In the genomic region with DNA sequence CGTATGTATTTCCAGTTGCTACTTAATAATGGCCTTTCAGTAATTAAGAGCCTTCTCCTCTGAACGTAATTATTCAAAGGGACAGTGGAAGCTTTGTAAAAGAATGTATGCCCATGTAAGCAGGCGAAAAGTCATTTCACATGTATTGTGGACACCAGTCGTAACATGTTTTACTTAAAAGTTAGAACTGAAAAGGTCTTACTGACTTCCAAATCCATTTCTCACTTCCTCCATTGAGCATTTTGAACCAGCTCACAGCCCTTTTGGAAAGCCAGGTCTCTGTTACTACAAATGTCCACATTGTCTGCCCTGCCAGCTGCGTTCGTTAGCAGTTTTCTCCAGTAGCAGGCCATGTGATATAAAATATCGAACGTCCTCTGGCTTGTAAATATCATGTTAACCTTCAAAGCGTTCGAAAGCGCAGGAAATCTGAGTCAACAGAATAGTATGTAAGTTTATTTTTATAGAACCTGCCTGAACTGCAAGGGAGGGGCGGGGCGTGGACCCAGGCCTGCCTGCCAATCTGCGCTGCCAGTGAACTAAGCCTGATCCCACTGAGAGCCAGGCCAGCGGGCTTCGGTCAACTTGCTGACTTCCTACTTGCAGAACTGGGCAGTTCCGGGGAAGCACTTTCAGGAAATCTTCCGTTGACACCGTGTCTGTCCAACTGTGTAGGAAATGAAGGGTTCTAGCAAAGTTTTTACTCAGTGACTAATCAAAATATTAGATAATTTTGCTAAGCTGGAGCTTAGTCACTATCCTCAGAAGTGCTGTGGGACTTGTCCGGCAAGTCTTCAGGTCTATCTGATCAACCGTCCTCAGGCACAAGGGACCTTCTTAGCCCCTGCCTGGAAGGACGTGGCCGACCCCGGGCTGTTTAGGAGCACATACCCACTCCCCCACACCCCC, we compare ENCODE assay signal across 10 mouse cellular contexts. TPM values are rescaled to one million over a fixed set of nuclear protein-coding genes. Genes with fewer than 3 reads are reported as not detected.
DNase-seq lines count a peak whose midpoint lies in the region; TF ChIP-seq lines count a peak whose summit lies in the region.
"Had no signal": no experiment of that assay in that cellular context is flagged by ENCODE, and none has a peak within 500 bp of the region (broad histone marks: within the 10 kb centered on the region; RNA-seq: fewer than 3 reads in every experiment).

No protein-coding gene starts in this region.

- WGBS in small intestine, adult 2 months: 26% methylated on average over 24 of the region's 24 CpGs

- TF ChIP-seq POLR2A in small intestine, adult 2 months (IDR thresholded peaks at IDR 0.05; ENCODE audit: low read depth, low read length): no peak

- no peak overlapping the region for H3K27ac ChIP-seq in small intestine, adult 2 months (ENCODE audit: insufficient read depth, low read depth, low read length)
- H3K27ac ChIP-seq: embryonic facial prominence, embryonic 12.5 days; neural tube, embryonic 12.5 days had no signal

- H3K36me3 ChIP-seq in small intestine, adult 2 months (ENCODE audit: control insufficient read depth, insufficient read depth, low read length): no peaks in the 10 kb centered on the region
- H3K36me3 ChIP-seq: embryonic facial prominence, embryonic 12.5 days; neural tube, embryonic 12.5 days had no signal

- H3K27me3 ChIP-seq in small intestine, adult 2 months (ENCODE audit: control insufficient read depth, insufficient read depth, low read length): no peaks in the 10 kb centered on the region
- H3K27me3 ChIP-seq: embryonic facial prominence, embryonic 12.5 days; neural tube, embryonic 12.5 days had no signal

- peak; percentile 79 to 92 for DNase-seq in adrenal gland, adult (ENCODE audit: inconsistent age in 2 of 2, low spot score in 1 of 2)
- no peak for DNase-seq in adrenal gland, postnatal 4 days (ENCODE audit: low spot score in 2 of 2)
- peak; percentile 75 for DNase-seq in gastrocnemius, postnatal 10 days
- peak; percentile 76 for DNase-seq in kidney, postnatal 10 days
- no peak for DNase-seq in c-Kit-positive CD71-positive TER-119-positive erythroid progenitor cells, embryonic 14.5 days (ENCODE audit: low spot score)
- no peak for DNase-seq in cerebellum, postnatal 4 days (ENCODE audit: low spot score in 2 of 2)
- no peak for DNase-seq in right cerebral cortex, adult 18-20 months

- no peak for TF ChIP-seq CTCF in small intestine, adult 2 months (IDR thresholded peaks at IDR 0.05; ENCODE audit: extremely low read depth, insufficient read length, insufficient replicate concordance, low read depth, low read length)

- peaks cover 3% of the 10 kb centered on the region for H3K4me1 ChIP-seq in small intestine, adult 2 months (ENCODE audit: control insufficient read depth, insufficient read depth, insufficient read length, low read length)
- H3K4me1 ChIP-seq: embryonic facial prominence, embryonic 12.5 days; neural tube, embryonic 12.5 days had no signal

- peak overlapping the region; percentile 3; the same call in 1 of the 2 replicates for H3K4me3 ChIP-seq in small intestine, adult 2 months (ENCODE audit: low read depth, low read length)
- H3K4me3 ChIP-seq: embryonic facial prominence, embryonic 12.5 days; neural tube, embryonic 12.5 days had no signal

RNA-seq across cellular contexts. Expression of gene Esr1, which starts 9.5 kb away (rescaled TPM):
- total RNA-seq in adrenal gland, postnatal 4 days (2021): 10 to 100 TPM in 1 of 2 experiments, 1 to 10 TPM in 1; 9.5 to 11.0 TPM
- total RNA-seq in gastrocnemius, postnatal 10 days (2021): 10 to 100 TPM; 34.5 to 39.0 TPM
- polyA plus RNA-seq in small intestine, adult 2 months (2012; rRNA removed): 0.90 and 1.2 TPM in 2 replicates

Comparison
In these comparisons a context has a peak if more than half of its experiments do, and no peak if none do; other contexts are left out.
1. DNase-seq: peak in adrenal gland, adult (2 of 2), gastrocnemius, postnatal 10 days (single experiment) and kidney, postnatal 10 days (single experiment); none in adrenal gland, postnatal 4 days (0 of 2), c-Kit-positive CD71-positive TER-119-positive erythroid progenitor cells, embryonic 14.5 days (single experiment), cerebellum, postnatal 4 days (0 of 2) and right cerebral cortex, adult 18-20 months (single experiment).